Mouse (Mus musculus) midbrain, postnatal 0 days (tissue): ENCODE measurements around the gene Capn1. TPM values are rescaled to one million over a fixed set of nuclear protein-coding genes. Genes with fewer than 3 reads are reported as not detected.

Experiments
- ATAC-seq: fragments of 200-750 bp; cut with Nextera tagmentation; 2 replicates; pipeline ENCODE4 v1.8.0; 2017; ENCODE audit warnings: moderate number of reproducible peaks, mild to moderate bottlenecking, moderate TSS enrichment, moderate library complexity; ENCODE audit not compliant: low FRiP score
- DNase-seq: peaks from one replicate; pipeline ENCODE4 v3.0.0-alpha.2; 2015; ENCODE audit warnings: low spot score
- H3K27ac ChIP-seq: fragments of 300-500 bp; sonication (generic); 2 replicates; pipeline ENCODE4 v1.5.1; 2014; ENCODE audit warnings: low read depth, mild to moderate bottlenecking, low read length, mixed read lengths
- H3K27me3 ChIP-seq: fragments of 300-500 bp; sonication (generic); 2 replicates; pipeline ENCODE4 v1.6.1; 2014; ENCODE audit warnings: low read length, control low read depth, mixed read lengths; ENCODE audit not compliant: insufficient read depth
- H3K36me3 ChIP-seq: fragments of 300-500 bp; sonication (generic); 2 replicates; pipeline ENCODE4 v1.6.1; 2014; ENCODE audit warnings: low read length, control low read depth, mixed read lengths; ENCODE audit not compliant: insufficient read depth
- H3K4me1 ChIP-seq: fragments of 300-500 bp; sonication (generic); 2 replicates; pipeline ENCODE4 v1.6.1; 2014; ENCODE audit warnings: mild to moderate bottlenecking, control low read depth, antibody characterized with exemption, low read length, mixed read lengths; ENCODE audit not compliant: insufficient read depth
- H3K4me2 ChIP-seq: fragments of 300-500 bp; sonication (generic); 2 replicates; pipeline ENCODE4 v1.6.1; 2014; ENCODE audit warnings: low read depth, mild to moderate bottlenecking, low read length, mixed read lengths; ENCODE audit not compliant: poor library complexity, severe bottlenecking
- H3K4me3 ChIP-seq: fragments of 300-500 bp; sonication (generic); 2 replicates; pipeline ENCODE4 v1.5.1; 2014; ENCODE audit warnings: low read depth, mild to moderate bottlenecking, low read length, moderate library complexity
- H3K9ac ChIP-seq: fragments of 300-500 bp; sonication (generic); replicated peaks from 2 replicates; pipeline ENCODE4 v1.6.1; 2014; ENCODE audit warnings: mild to moderate bottlenecking, low read length, moderate library complexity, mixed read lengths; ENCODE audit not compliant: poor library complexity, severe bottlenecking
- H3K9me3 ChIP-seq: fragments of 300-500 bp; sonication (generic); 2 replicates; pipeline ENCODE4 v1.6.1; 2016; ENCODE audit warnings: low read length, control low read depth
- CTCF ChIP-seq: IDR thresholded peaks from 2 replicates; pipeline ENCODE4 v1.5.1; 2016; ENCODE audit warnings: antibody characterized with exemption, mild to moderate bottlenecking
- WGBS: fragments of 180-500 bp; shearing (Covaris S2); extraction: QIAGEN DNeasy Blood & Tissue Kit; methylation state at CpG from one replicate; pipeline ENCODE4 v1.1.7; 2014; 5-methylcytosine and 5-hydroxymethylcytosine counted together
- polyA plus RNA-seq: library from polyadenylated mRNA; unstranded; fragments of >200 nt; fragmentation: Nextera tagmentation; extraction: Ambion mirVana; gene quantifications from 2 replicates; pipeline ENCODE4 v1.2.1, GENCODE M21; 2015
- total RNA-seq: library from RNA; depleted of rRNA; stranded (reverse); fragments of >200 nt; gene quantifications from 2 replicates; pipeline ENCODE4 v1.2.3, GENCODE M21; 2014

Gene Capn1
- total and polyA plus RNA-seq, 2 experiments from 2014 or later = 3.9 to 7.9 TPM

- TF ChIP-seq CTCF = no peak
- no peaks in the 10 kb centered on the region for H3K4me1 ChIP-seq
Observed at GRCm38 (mm10) chr19:5965910-5966309, 49.8 kb downstream of the Capn1 start.

GRCm38 (mm10) chr19:5965280-5965679 lies 50.4 kb downstream of the Capn1 start:
- Histone ChIP-seq H3K9me3 (no peaks in the 10 kb centered on the region), H3K36me3 (no peaks in the 10 kb centered on the region), H3K4me3 (no peak overlapping the region), H3K27ac (no peak overlapping the region), H3K27me3 (no peaks in the 10 kb centered on the region; the same call in 1 of the 2 replicates), H3K4me1 (no peaks in the 10 kb centered on the region), H3K9ac (no peak overlapping the region), H3K4me2 (no peak overlapping the region)
- TF ChIP-seq CTCF = peak; percentile 94
- WGBS = 9% methylated on average over 4 of the region's 4 CpGs
- ATAC-seq (no peak), DNase-seq (peak; percentile 88)

More at GRCm38 (mm10) chr19:5965910-5966309, 49.8 kb downstream of the Capn1 start:
- Histone ChIP-seq H3K27me3 (no peaks in the 10 kb centered on the region; the same call in 1 of the 2 replicates), H3K9me3 (no peaks in the 10 kb centered on the region), H3K36me3 (no peaks in the 10 kb centered on the region), H3K27ac (no peak overlapping the region), H3K9ac (no peak overlapping the region), H3K4me3 (no peak overlapping the region), H3K4me2 (no peak overlapping the region)
- 95% methylated on average over 2 of the region's 2 CpGs for WGBS
- DNase-seq (no peak), ATAC-seq (no peak)

GRCm38 (mm10) chr19:5964804-5965203 lies 50.9 kb downstream of the Capn1 start:
- peak overlapping the region; percentile 65; the same call in 1 of the 2 replicates for H3K4me3 ChIP-seq
- no peak for ATAC-seq
- WGBS = 78% methylated on average over 2 of the region's 2 CpGs
- no peaks in the 10 kb centered on the region for H3K4me1 ChIP-seq
- no peaks in the 10 kb centered on the region for H3K27me3 ChIP-seq
- H3K36me3 ChIP-seq = no peaks in the 10 kb centered on the region
- H3K9me3 ChIP-seq = no peaks in the 10 kb centered on the region
- DNase-seq = no peak
- TF ChIP-seq CTCF = no peak
- no peak overlapping the region for H3K27ac ChIP-seq
- H3K9ac ChIP-seq = no peak overlapping the region
- peak overlapping the region; percentile 93 for H3K4me2 ChIP-seq

- DNase-seq (peak; percentile 93), ATAC-seq (peak; percentile 93)
- Histone ChIP-seq H3K9ac (peak within 1 kb of the TSS; percentile 65), H3K4me2 (peak within 1 kb of the TSS; percentile 93), H3K27me3 (no peaks in the 10 kb centered on the region), H3K4me3 (peak within 1 kb of the TSS; percentile 65), H3K27ac (no peak within 1 kb of the TSS), H3K9me3 (no peaks in the 10 kb centered on the region), H3K4me1 (no peaks in the 10 kb centered on the region), H3K36me3 (no peaks in the 10 kb centered on the region; the same call in 1 of the 2 replicates)
- under 1% methylated on average over 50 of the region's 50 CpGs for WGBS
- TF ChIP-seq CTCF = peak; percentile 35; the same call in 1 of the 2 replicates
Observed at GRCm38 (mm10) chr19:5963883-5964562, 51.7 kb downstream of the Capn1 start, which contains the start of gene Pola2. Gene Pola2, minus strand, starts transcription at chr19:5964202.

- Histone ChIP-seq H3K4me3 (peak overlapping the region; percentile 65; the same call in 1 of the 2 replicates), H3K27me3 (no peaks in the 10 kb centered on the region), H3K9me3 (no peaks in the 10 kb centered on the region), H3K36me3 (peaks cover 6% of the 10 kb centered on the region; the same call in 1 of the 2 replicates), H3K4me2 (no peak overlapping the region; the same call in 1 of the 2 replicates), H3K4me1 (no peaks in the 10 kb centered on the region), H3K27ac (no peak overlapping the region), H3K9ac (no peak overlapping the region)
- TF ChIP-seq CTCF = peak; percentile 23; the same call in 1 of the 2 replicates
- DNase-seq (no peak), ATAC-seq (no peak)
- WGBS = 20% methylated on average over 1 of the region's 1 CpGs
Observed at GRCm38 (mm10) chr19:5962651-5963050, 53.0 kb downstream of the Capn1 start.

GRCm38 (mm10) chr19:5957371-5957770 lies 58.3 kb downstream of the Capn1 start:
- 90% methylated on average over 5 of the region's 5 CpGs for WGBS

More at GRCm38 (mm10) chr19:5957371-5957770, 58.3 kb downstream of the Capn1 start:
- Histone ChIP-seq H3K27ac (no peak overlapping the region), H3K27me3 (no peaks in the 10 kb centered on the region), H3K4me1 (no peaks in the 10 kb centered on the region), H3K4me3 (no peak overlapping the region), H3K9me3 (no peaks in the 10 kb centered on the region), H3K9ac (no peak overlapping the region), H3K4me2 (no peak overlapping the region), H3K36me3 (peaks cover 10% of the 10 kb centered on the region; the same call in 1 of the 2 replicates)
- no peak for TF ChIP-seq CTCF
- DNase-seq = no peak
- no peak for ATAC-seq
